Mouse (Mus musculus): Measurements from ENCODE around the gene Usp35.

- TF ChIP-seq EP300 (IDR thresholded peaks at IDR 0.05) (no peak), CTCF (IDR thresholded peaks at IDR 0.05) (no peak)
Observed at GRCm38 (mm10) chr7:97330931-97331645, 732 bp downstream of the Usp35 start.

All from lung, postnatal 0 days (tissue).